Mouse (Mus musculus) MEL (cell line): ENCODE measurements at regions not wholly inside any gene's neighbourhood (a gene's known extent, or its start where the extent isn't known, plus 50 kb on each side); places are given as distances from the start of the nearest gene placed in this dataset.

Experiments
- DNase-seq: peaks from one replicate; pipeline ENCODE4 v3.0.0; 2011; ENCODE audit warnings: low read depth, low spot score
- H3K27ac ChIP-seq: 2 replicates; pipeline ENCODE4 v1.5.1; 2012; ENCODE audit warnings: low read depth, mild to moderate bottlenecking, control low read depth, low read length, moderate library complexity; ENCODE audit not compliant: control insufficient read depth
- H3K27me3 ChIP-seq, 2 experiments: fragments of 150-350 bp in 1 of 2; sonication (generic) in 1 of 2; 2 replicates each; pipeline ENCODE4 v1.6.1; 2012; ENCODE audit warnings: low read length in 2 of 2, mild to moderate bottlenecking in 2 of 2, improper control_type of control experiment in 1 of 2, moderate library complexity in 1 of 2; ENCODE audit not compliant: insufficient read depth in 2 of 2, control insufficient read depth in 1 of 2
- H3K36me3 ChIP-seq, 2 experiments: 2 replicates each; pipeline ENCODE4 v1.6.1; 2012 to 2014; ENCODE audit warnings: low read length in 2 of 2, improper control_type of control experiment in 1 of 2, inconsistent platforms in 1 of 2, mild to moderate bottlenecking in 1 of 2; ENCODE audit not compliant: insufficient read depth in 2 of 2, control insufficient read depth in 1 of 2
- H3K4me1 ChIP-seq, 2 experiments: fragments of 150-350 bp in 1 of 2; sonication (generic) in 1 of 2; 2 replicates each; pipeline ENCODE4 v1.6.1; 2012; ENCODE audit warnings: low read length in 2 of 2, improper control_type of control experiment in 1 of 2, mild to moderate bottlenecking in 1 of 2; ENCODE audit not compliant: insufficient read depth in 2 of 2, control insufficient read depth in 1 of 2
- H3K4me3 ChIP-seq, 2 experiments: fragments of 150-350 bp in 1 of 2; sonication (generic) in 1 of 2; 2 replicates each; pipeline ENCODE4 v1.5.1; 2012; ENCODE audit warnings: low read depth in 2 of 2, low read length in 2 of 2, mild to moderate bottlenecking in 2 of 2, moderate library complexity in 2 of 2, control low read depth in 1 of 2, improper control_type of control experiment in 1 of 2; ENCODE audit not compliant: control insufficient read depth in 1 of 2, insufficient read depth in 1 of 2
- H3K79me2 ChIP-seq: 2 replicates; pipeline ENCODE4 v1.6.1; 2012; ENCODE audit warnings: mild to moderate bottlenecking, low read length, moderate library complexity; ENCODE audit not compliant: control insufficient read depth, poor library complexity, insufficient read depth
- H3K9ac ChIP-seq: 2 replicates; pipeline ENCODE4 v1.6.1; 2012; ENCODE audit warnings: low read depth, mild to moderate bottlenecking, control low read depth, low read length, moderate library complexity; ENCODE audit not compliant: control insufficient read depth, poor library complexity, severe bottlenecking
- H3K9me3 ChIP-seq: fragments of 150-350 bp; sonication (generic); replicated peaks from 2 replicates; pipeline ENCODE4 v1.6.1; 2012; ENCODE audit warnings: mild to moderate bottlenecking, low read length, improper control_type of control experiment, moderate library complexity; ENCODE audit not compliant: insufficient read depth
- BHLHE40 ChIP-seq: IDR thresholded peaks from 2 replicates; pipeline ENCODE4 v1.6.1; 2012; ENCODE audit warnings: low read depth, mild to moderate bottlenecking, inconsistent platforms, low read length, improper control_type of control experiment, borderline replicate concordance
- CHD2 ChIP-seq: IDR thresholded peaks from 2 replicates; pipeline ENCODE4 v1.6.1; 2011; ENCODE audit warnings: low read length, improper control_type of control experiment
- CTCF ChIP-seq, 3 experiments: IDR thresholded peaks in 2 of 3; conservative IDR thresholded peaks in 1 of 3; 2 replicates each; pipeline ENCODE4 v1.5.1; 2011 to 2012; ENCODE audit warnings: low read length in 3 of 3, low read depth in 2 of 3, mild to moderate bottlenecking in 2 of 3, improper control_type of control experiment in 1 of 3, inconsistent platforms in 1 of 3, mixed read lengths in 1 of 3, moderate library complexity in 1 of 3; ENCODE audit not compliant: control insufficient read depth in 1 of 3, insufficient read depth in 1 of 3, poor library complexity in 1 of 3, severe bottlenecking in 1 of 3
- E2F4 ChIP-seq: IDR thresholded peaks from 2 replicates; pipeline ENCODE4 v1.6.1; 2011; ENCODE audit warnings: low read depth, low read length, improper control_type of control experiment, borderline replicate concordance
- EP300 ChIP-seq, 2 experiments: IDR thresholded peaks; 2 replicates each; pipeline ENCODE4 v1.6.1; 2011; ENCODE audit warnings: improper control_type of control experiment in 2 of 2, low read length in 2 of 2, low read depth in 1 of 2, mild to moderate bottlenecking in 1 of 2
- ETS1 ChIP-seq: IDR thresholded peaks from 2 replicates; pipeline ENCODE4 v1.6.1; 2012; ENCODE audit warnings: low read depth, mild to moderate bottlenecking, inconsistent platforms, low read length, improper control_type of control experiment, moderate library complexity
- GABPA ChIP-seq: IDR thresholded peaks from 2 replicates; pipeline ENCODE4 v1.6.1; 2012; ENCODE audit warnings: low read depth, mild to moderate bottlenecking, inconsistent platforms, low read length, improper control_type of control experiment, moderate library complexity
- GATA1 ChIP-seq: IDR thresholded peaks from 2 replicates; pipeline ENCODE4 v1.6.1; 2011; ENCODE audit warnings: low read depth, low read length, improper control_type of control experiment
- JUND ChIP-seq: IDR thresholded peaks from 2 replicates; pipeline ENCODE4 v1.6.1; 2011; ENCODE audit warnings: low read depth, mild to moderate bottlenecking, improper control_type of control experiment, low read length
- KAT2A ChIP-seq: conservative IDR thresholded peaks from 2 replicates; pipeline ENCODE4 v1.6.1; 2012; ENCODE audit warnings: low read depth, low read length, improper control_type of control experiment, inconsistent platforms
- MAFK ChIP-seq: IDR thresholded peaks from 2 replicates; pipeline ENCODE4 v1.6.1; 2011; ENCODE audit warnings: low read depth, mild to moderate bottlenecking, low read length, improper control_type of control experiment, borderline replicate concordance
- MAX ChIP-seq: IDR thresholded peaks from 2 replicates; pipeline ENCODE4 v1.6.1; 2011; ENCODE audit warnings: low read length, improper control_type of control experiment
- MEF2A ChIP-seq: IDR thresholded peaks from 2 replicates; pipeline ENCODE4 v1.6.1; 2014; ENCODE audit warnings: low read depth, mild to moderate bottlenecking, inconsistent platforms, low read length, improper control_type of control experiment; ENCODE audit not compliant: poor library complexity, insufficient replicate concordance, severe bottlenecking; ENCODE audit errors: extremely low read depth
- MXI1 ChIP-seq: IDR thresholded peaks from 2 replicates; pipeline ENCODE4 v1.6.1; 2011; ENCODE audit warnings: mild to moderate bottlenecking, low read depth, low read length, improper control_type of control experiment
- MYC ChIP-seq: IDR thresholded peaks from 2 replicates; pipeline ENCODE4 v1.6.1; 2011; ENCODE audit warnings: low read depth, mild to moderate bottlenecking, low read length, improper control_type of control experiment, moderate library complexity
- NELFE ChIP-seq: IDR thresholded peaks from 2 replicates; pipeline ENCODE4 v1.6.1; 2011; ENCODE audit warnings: low read depth, low read length, improper control_type of control experiment
- NRF1 ChIP-seq: IDR thresholded peaks from 2 replicates; pipeline ENCODE4 v1.6.1; 2014; ENCODE audit warnings: low read depth, mild to moderate bottlenecking, inconsistent platforms, low read length, improper control_type of control experiment, moderate library complexity; ENCODE audit not compliant: poor library complexity, insufficient read depth, severe bottlenecking
- POLR2A ChIP-seq, 2 experiments: IDR thresholded peaks; 2 replicates each; pipeline ENCODE4 v1.6.1; 2011 to 2012; ENCODE audit warnings: low read length in 2 of 2, mild to moderate bottlenecking in 2 of 2, control low read depth in 1 of 2, improper control_type of control experiment in 1 of 2, low read depth in 1 of 2, moderate library complexity in 1 of 2; ENCODE audit not compliant: control insufficient read depth in 1 of 2, insufficient read depth in 1 of 2, poor library complexity in 1 of 2
- POLR2AphosphoS5 ChIP-seq: IDR thresholded peaks from 2 replicates; pipeline ENCODE4 v1.6.1; 2012; ENCODE audit warnings: low read depth, borderline replicate concordance, mild to moderate bottlenecking, inconsistent platforms, low read length, moderate library complexity, mixed read lengths
- RAD21 ChIP-seq: IDR thresholded peaks from 2 replicates; pipeline ENCODE4 v1.6.1; 2011; ENCODE audit warnings: mild to moderate bottlenecking, low read depth, low read length, improper control_type of control experiment
- RCOR1 ChIP-seq: IDR thresholded peaks from 2 replicates; pipeline ENCODE4 v1.6.1; 2012; ENCODE audit warnings: low read depth, mild to moderate bottlenecking, inconsistent platforms, low read length, improper control_type of control experiment
- SMC3 ChIP-seq: IDR thresholded peaks from 2 replicates; pipeline ENCODE4 v1.6.1; 2011; ENCODE audit warnings: low read depth, low read length, improper control_type of control experiment
- TAL1 ChIP-seq: IDR thresholded peaks from 2 replicates; pipeline ENCODE4 v1.6.1; 2012; ENCODE audit warnings: mild to moderate bottlenecking, inconsistent platforms, low read length, moderate library complexity, mixed read lengths
- TCF12 ChIP-seq: IDR thresholded peaks from 2 replicates; pipeline ENCODE4 v1.6.1; 2014; ENCODE audit warnings: low read depth, mild to moderate bottlenecking, inconsistent platforms, low read length, improper control_type of control experiment, moderate library complexity
- ZC3H11A ChIP-seq: IDR thresholded peaks from 2 replicates; pipeline ENCODE4 v1.6.1; 2012; ENCODE audit warnings: low read depth, mild to moderate bottlenecking, inconsistent platforms, low read length, improper control_type of control experiment
- ZKSCAN1 ChIP-seq: IDR thresholded peaks from 2 replicates; pipeline ENCODE4 v1.6.1; 2012; ENCODE audit warnings: low read depth, mild to moderate bottlenecking, inconsistent platforms, low read length, improper control_type of control experiment, moderate library complexity
- ZMIZ1 ChIP-seq: IDR thresholded peaks from 2 replicates; pipeline ENCODE4 v1.6.1; 2012; ENCODE audit warnings: low read depth, mild to moderate bottlenecking, inconsistent platforms, low read length, improper control_type of control experiment, moderate library complexity
- ZNF384 ChIP-seq: IDR thresholded peaks from 2 replicates; pipeline ENCODE4 v1.6.1; 2012; ENCODE audit warnings: low read depth, mild to moderate bottlenecking, inconsistent platforms, low read length, improper control_type of control experiment

DNA sequence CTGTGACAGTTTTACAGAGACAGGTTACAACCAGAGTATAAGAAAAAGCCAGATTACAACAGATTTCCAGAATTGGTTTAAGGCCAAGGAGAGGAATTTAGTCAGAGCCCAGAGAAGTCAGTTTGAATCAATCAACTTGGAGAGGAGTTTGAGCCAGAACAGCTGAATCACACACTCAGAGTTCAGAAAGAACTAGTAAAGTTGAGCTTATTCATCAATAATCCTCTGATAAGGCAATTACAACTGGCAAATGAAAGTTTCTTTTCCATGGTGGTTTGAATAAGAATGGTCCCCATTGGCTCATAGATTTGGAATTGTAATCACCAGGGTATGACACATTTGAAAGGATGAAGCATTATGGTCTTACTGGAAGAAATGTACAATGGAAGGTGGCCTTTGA, 116.5 kb upstream of the Gpc6 start (continued):
- TF ChIP-seq ZMIZ1 (no peak), GATA1 (no peak)

GRCm38 (mm10) chr14:116810661-116811345, 114.3 kb upstream of the Gpc6 start:
- DNase-seq: no peak
- no peak for TF ChIP-seq MYC
- no peak for TF ChIP-seq TAL1
- no peak for TF ChIP-seq E2F4
- TF ChIP-seq MEF2A: no peak
- no peak for TF ChIP-seq EP300 (IDR thresholded peaks at IDR 0.05; ENCODE audit: low read depth in 1 of 2, low read length in 2 of 2)
- no peak for TF ChIP-seq CHD2
- TF ChIP-seq NELFE: no peak
- no peak for TF ChIP-seq SMC3
- no peak for TF ChIP-seq ZKSCAN1
- no peak for TF ChIP-seq RAD21
- no peak for TF ChIP-seq MAFK
- TF ChIP-seq BHLHE40: no peak
- no peak for TF ChIP-seq ZNF384
- TF ChIP-seq RCOR1: no peak
- no peak for TF ChIP-seq ZMIZ1

GRCm38 (mm10) chr14:116837235-116837634, 87.9 kb upstream of the Gpc6 start:
- no peak for TF ChIP-seq ZC3H11A
- TF ChIP-seq GATA1: no peak
- no peak for TF ChIP-seq NRF1
- no peak for TF ChIP-seq KAT2A
- no peak for TF ChIP-seq TCF12
- no peak for TF ChIP-seq ZKSCAN1
- TF ChIP-seq MXI1: no peak
- no peak for TF ChIP-seq ETS1
- no peak for TF ChIP-seq POLR2A (IDR thresholded peaks at IDR 0.05; ENCODE audit: control insufficient read depth in 1 of 2, insufficient read depth in 1 of 2, low read depth in 1 of 2, low read length in 2 of 2, poor library complexity in 1 of 2)
- no peak for TF ChIP-seq GABPA
- no peak for TF ChIP-seq POLR2AphosphoS5
- TF ChIP-seq MAX: no peak
- no peak for TF ChIP-seq CHD2
- TF ChIP-seq CTCF (IDR thresholded peaks at IDR 0.05 in 2 of 3, conservative IDR thresholded peaks at IDR 0.05 in 1 of 3; ENCODE audit: control insufficient read depth in 1 of 3, insufficient read depth in 1 of 3, low read depth in 2 of 3, low read length in 3 of 3, poor library complexity in 1 of 3, severe bottlenecking in 1 of 3): no peak
- TF ChIP-seq JUND: no peak
- H3K4me3 ChIP-seq: no peak overlapping the region
- DNase-seq: no peak

More at GRCm38 (mm10) chr14:116810661-116811345, 114.3 kb upstream of the Gpc6 start:
- H3K4me3 ChIP-seq: no peak overlapping the region
- no peaks in the 10 kb centered on the region for H3K36me3 ChIP-seq
- no peak overlapping the region for H3K9ac ChIP-seq
- H3K27ac ChIP-seq: no peak overlapping the region
- no peaks in the 10 kb centered on the region for H3K4me1 ChIP-seq
- no peaks in the 10 kb centered on the region for H3K27me3 ChIP-seq
- no peaks in the 10 kb centered on the region for H3K9me3 ChIP-seq
- H3K79me2 ChIP-seq: no peaks in the 10 kb centered on the region

More at GRCm38 (mm10) chr14:116837235-116837634, 87.9 kb upstream of the Gpc6 start:
- Histone ChIP-seq H3K27ac (no peak overlapping the region), H3K27me3 (no peaks in the 10 kb centered on the region), H3K9ac (no peak overlapping the region), H3K79me2 (no peaks in the 10 kb centered on the region), H3K36me3 (no peaks in the 10 kb centered on the region), H3K4me1 (no peaks in the 10 kb centered on the region), H3K9me3 (no peaks in the 10 kb centered on the region)
